ENCODE assay signal across 10 mouse cellular contexts in the genomic region with DNA sequence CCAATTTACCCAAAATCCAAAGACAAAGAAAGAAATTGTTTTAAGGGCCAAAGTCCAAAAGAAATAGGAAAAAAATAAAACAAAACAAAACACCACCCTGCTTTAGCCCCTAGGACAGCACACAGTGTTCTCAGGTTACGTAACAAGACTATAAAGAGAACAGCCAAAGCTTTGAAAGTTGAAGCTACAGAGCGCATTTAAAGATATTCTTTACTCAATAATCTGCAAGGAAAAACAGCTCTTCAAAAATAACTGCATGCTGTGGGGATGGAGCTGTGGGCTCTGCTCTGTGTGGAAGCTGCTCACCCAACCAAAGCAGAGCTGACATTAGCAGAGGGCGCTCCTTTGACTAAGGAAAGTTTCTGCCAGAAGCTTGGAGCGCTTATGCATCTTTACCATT.
DNase-seq lines count a peak whose midpoint lies in the region; ATAC-seq lines count a peak whose summit lies in the region.
"Had no signal": no experiment of that assay in that cellular context is flagged by ENCODE, and none has a peak within 500 bp of the region (broad histone marks: within the 10 kb centered on the region; RNA-seq: fewer than 3 reads in every experiment).

No protein-coding gene starts in this region.

- H3K9ac ChIP-seq in forebrain, embryonic 11.5 days (ENCODE audit: low read length) = no peak overlapping the region
- H3K9ac ChIP-seq in forebrain, embryonic 13.5 days = no peak overlapping the region
- H3K9ac ChIP-seq in embryonic facial prominence, embryonic 13.5 days = no peak overlapping the region
- peak overlapping the region; percentile 8; the same call in 1 of the 2 replicates for H3K9ac ChIP-seq in liver, embryonic 11.5 days (ENCODE audit: low read depth, low read length)
- no peak overlapping the region for H3K9ac ChIP-seq in hindbrain, embryonic 14.5 days

- no peak for ATAC-seq in forebrain, embryonic 11.5 days (replicated peaks; ENCODE audit: low FRiP score)
- no peak for ATAC-seq in forebrain, embryonic 13.5 days
- no peak for ATAC-seq in embryonic facial prominence, embryonic 13.5 days (ENCODE audit: insufficient number of reproducible peaks, insufficient read depth, low FRiP score, low TSS enrichment, low read depth)
- no peak for ATAC-seq in liver, embryonic 11.5 days (replicated peaks; ENCODE audit: low FRiP score)
- no peak for ATAC-seq in hindbrain, embryonic 14.5 days (ENCODE audit: low FRiP score)

- no peaks in the 10 kb centered on the region for H3K9me3 ChIP-seq in forebrain, embryonic 11.5 days (ENCODE audit: control insufficient read depth, low read length)
- H3K9me3 ChIP-seq in forebrain, embryonic 13.5 days (replicated peaks) = no peaks in the 10 kb centered on the region
- H3K9me3 ChIP-seq in embryonic facial prominence, embryonic 13.5 days = no peaks in the 10 kb centered on the region
- no peaks in the 10 kb centered on the region for H3K9me3 ChIP-seq in liver, embryonic 11.5 days (ENCODE audit: control insufficient read depth, low read length)
- H3K9me3 ChIP-seq in hindbrain, embryonic 14.5 days (ENCODE audit: control insufficient read depth, low read length) = no peaks in the 10 kb centered on the region

- H3K4me1 ChIP-seq in forebrain, embryonic 11.5 days (replicated peaks; ENCODE audit: control insufficient read depth, insufficient read depth, low read length) = no peaks in the 10 kb centered on the region; the same call in 1 of the 2 replicates
- H3K4me1 ChIP-seq in forebrain, embryonic 13.5 days = peaks cover 14% of the 10 kb centered on the region
- peaks cover 12% of the 10 kb centered on the region for H3K4me1 ChIP-seq in embryonic facial prominence, embryonic 13.5 days
- peaks cover 33% of the 10 kb centered on the region for H3K4me1 ChIP-seq in liver, embryonic 11.5 days (replicated peaks; ENCODE audit: control insufficient read depth, insufficient read depth, low read length)
- peaks cover 6% of the 10 kb centered on the region; the same call in 1 of the 2 replicates for H3K4me1 ChIP-seq in hindbrain, embryonic 14.5 days (replicated peaks; ENCODE audit: control insufficient read depth, insufficient read depth, low read length)

- peak overlapping the region; percentile 9; the same call in 1 of the 2 replicates for H3K27ac ChIP-seq in forebrain, embryonic 11.5 days (ENCODE audit: low read depth, low read length)
- no peak overlapping the region for H3K27ac ChIP-seq in forebrain, embryonic 13.5 days
- peak overlapping the region; percentile 39 for H3K27ac ChIP-seq in embryonic facial prominence, embryonic 13.5 days
- no peak overlapping the region for H3K27ac ChIP-seq in liver, embryonic 11.5 days (ENCODE audit: low read depth, low read length)
- no peak overlapping the region for H3K27ac ChIP-seq in hindbrain, embryonic 14.5 days

- WGBS in forebrain, embryonic 11.5 days = 33% methylated on average over 4 of the region's 4 CpGs
- 29% methylated on average over 4 of the region's 4 CpGs for WGBS in forebrain, embryonic 13.5 days
- 36% methylated on average over 4 of the region's 4 CpGs for WGBS in embryonic facial prominence, embryonic 13.5 days
- WGBS in liver, embryonic 11.5 days = 91% methylated on average over 4 of the region's 4 CpGs
- 47% methylated on average over 4 of the region's 4 CpGs for WGBS in hindbrain, embryonic 14.5 days

- H3K27me3 ChIP-seq in forebrain, embryonic 11.5 days (ENCODE audit: control insufficient read depth, insufficient read depth, low read length) = no peaks in the 10 kb centered on the region
- no peaks in the 10 kb centered on the region for H3K27me3 ChIP-seq in forebrain, embryonic 13.5 days
- no peaks in the 10 kb centered on the region for H3K27me3 ChIP-seq in embryonic facial prominence, embryonic 13.5 days
- H3K27me3 ChIP-seq in liver, embryonic 11.5 days (replicated peaks; ENCODE audit: control insufficient read depth, insufficient read depth, low read length) = no peaks in the 10 kb centered on the region
- no peaks in the 10 kb centered on the region for H3K27me3 ChIP-seq in hindbrain, embryonic 14.5 days (ENCODE audit: control insufficient read depth, insufficient read depth, low read length)

- no peak overlapping the region for H3K4me2 ChIP-seq in forebrain, embryonic 11.5 days (ENCODE audit: low read depth, low read length, severe bottlenecking)
- H3K4me2 ChIP-seq in forebrain, embryonic 13.5 days = no peak overlapping the region
- H3K4me2 ChIP-seq in embryonic facial prominence, embryonic 13.5 days = no peak overlapping the region
- H3K4me2 ChIP-seq in liver, embryonic 11.5 days = no peak overlapping the region
- H3K4me2 ChIP-seq in hindbrain, embryonic 14.5 days (replicated peaks) = no peak overlapping the region

- H3K36me3 ChIP-seq in forebrain, embryonic 11.5 days (ENCODE audit: control insufficient read depth, insufficient read depth, low read length) = no peaks in the 10 kb centered on the region
- peaks cover 4% of the 10 kb centered on the region; the same call in 1 of the 2 replicates for H3K36me3 ChIP-seq in forebrain, embryonic 13.5 days (ENCODE audit: poor library complexity, severe bottlenecking)
- peaks cover 5% of the 10 kb centered on the region; the same call in 1 of the 2 replicates for H3K36me3 ChIP-seq in embryonic facial prominence, embryonic 13.5 days
- no peaks in the 10 kb centered on the region for H3K36me3 ChIP-seq in liver, embryonic 11.5 days (ENCODE audit: control insufficient read depth, insufficient read depth, low read length)
- no peaks in the 10 kb centered on the region for H3K36me3 ChIP-seq in hindbrain, embryonic 14.5 days (replicated peaks; ENCODE audit: control insufficient read depth, insufficient read depth)

- H3K4me3 ChIP-seq in forebrain, embryonic 11.5 days (ENCODE audit: low read depth, low read length) = no peak overlapping the region
- H3K4me3 ChIP-seq in forebrain, embryonic 13.5 days = no peak overlapping the region
- no peak overlapping the region for H3K4me3 ChIP-seq in embryonic facial prominence, embryonic 13.5 days
- H3K4me3 ChIP-seq in liver, embryonic 11.5 days (ENCODE audit: low read depth, low read length) = no peak overlapping the region
- no peak overlapping the region for H3K4me3 ChIP-seq in hindbrain, embryonic 14.5 days (replicated peaks; ENCODE audit: low read length)

- DNase-seq in forebrain, embryonic 11.5 days (ENCODE audit: low spot score) = no peak
- DNase-seq in layer of hippocampus, adult 9-11 months = peak; percentile 54
- no peak for DNase-seq in layer of hippocampus, adult 9-10 months (ENCODE audit: low spot score)
- no peak for DNase-seq in liver, embryonic 11.5 days (ENCODE audit: low spot score)
- no peak for DNase-seq in adrenal gland, postnatal 25 days
- DNase-seq in hindbrain, embryonic 14.5 days (ENCODE audit: low spot score) = no peak
- DNase-seq: cerebellum, postnatal 10 days; lung, adult 18-20 months had no signal

Comparison
In these comparisons a context has a peak if more than half of its experiments do, and no peak if none do; other contexts are left out.
1. H3K27ac ChIP-seq: peak in forebrain, embryonic 11.5 days (single experiment) and embryonic facial prominence, embryonic 13.5 days (single experiment); none in forebrain, embryonic 13.5 days (single experiment), liver, embryonic 11.5 days (single experiment) and hindbrain, embryonic 14.5 days (single experiment).